Mouse (Mus musculus) kidney, postnatal 0 days (tissue): ENCODE results near the gene Trim7. TPM values are rescaled to one million over a fixed set of nuclear protein-coding genes. Genes with fewer than 3 reads are reported as not detected.

Source experiments
- ATAC-seq: fragments of 200-750 bp; cut with Nextera tagmentation; replicated peaks from 2 replicates; pipeline ENCODE4 v1.8.0; 2017; ENCODE audit warnings: low read depth, moderate number of reproducible peaks, moderate TSS enrichment, moderate library complexity; ENCODE audit not compliant: low FRiP score
- DNase-seq: peaks from one replicate; pipeline ENCODE4 v3.0.0-alpha.2; 2016; ENCODE audit warnings: low spot score
- H3K27ac ChIP-seq: fragments of 300-500 bp; sonication (generic); 2 replicates; pipeline ENCODE4 v1.5.1; 2014; ENCODE audit warnings: mild to moderate bottlenecking
- H3K27me3 ChIP-seq: fragments of 300-500 bp; sonication (generic); 2 replicates; pipeline ENCODE4 v1.6.1; 2014; ENCODE audit warnings: low read length, mixed read lengths; ENCODE audit not compliant: insufficient read depth
- H3K36me3 ChIP-seq: fragments of 300-500 bp; sonication (generic); 2 replicates; pipeline ENCODE4 v1.6.1; 2014; ENCODE audit warnings: low read length, mixed read lengths; ENCODE audit not compliant: insufficient read depth
- H3K4me1 ChIP-seq: fragments of 300-500 bp; sonication (generic); replicated peaks from 2 replicates; pipeline ENCODE4 v1.6.1; 2014; ENCODE audit warnings: antibody characterized with exemption, low read length, mixed read lengths; ENCODE audit not compliant: insufficient read depth
- H3K4me2 ChIP-seq: fragments of 300-500 bp; sonication (generic); 2 replicates; pipeline ENCODE4 v1.6.1; 2014; ENCODE audit warnings: mild to moderate bottlenecking, low read length, moderate library complexity, mixed read lengths
- H3K4me3 ChIP-seq: fragments of 300-500 bp; sonication (generic); replicated peaks from 2 replicates; pipeline ENCODE4 v1.5.1; 2014; ENCODE audit warnings: low read depth, low read length
- H3K9ac ChIP-seq: fragments of 300-500 bp; sonication (generic); 2 replicates; pipeline ENCODE4 v1.6.1; 2014; ENCODE audit warnings: low read depth, low read length
- H3K9me3 ChIP-seq: fragments of 300-500 bp; sonication (generic); replicated peaks from 2 replicates; pipeline ENCODE4 v1.6.1; 2016; ENCODE audit warnings: low read length, inconsistent platforms, mixed read lengths
- CTCF ChIP-seq: IDR thresholded peaks from 2 replicates; pipeline ENCODE4 v1.5.1; 2016; ENCODE audit warnings: antibody characterized with exemption, low read depth, mild to moderate bottlenecking, moderate library complexity
- WGBS: fragments of 180-500 bp; shearing (Covaris S2); extraction: QIAGEN DNeasy Blood & Tissue Kit; methylation state at CpG from one replicate; pipeline ENCODE4 v1.1.7; 2014; 5-methylcytosine and 5-hydroxymethylcytosine counted together
- polyA plus RNA-seq: library from polyadenylated mRNA; unstranded; fragments of >200 nt; fragmentation: Nextera tagmentation; extraction: Ambion mirVana; gene quantifications from 2 replicates; pipeline ENCODE4 v1.2.1, GENCODE M21; 2015

Gene Trim7
- polyA plus RNA-seq, 1 experiment from 2014 or later: 10.2 TPM

- Histone ChIP-seq H3K4me3 (no peak overlapping the region), H3K9ac (no peak overlapping the region), H3K36me3 (peaks cover 71% of the 10 kb centered on the region), H3K4me1 (no peaks in the 10 kb centered on the region), H3K27me3 (no peaks in the 10 kb centered on the region), H3K9me3 (no peaks in the 10 kb centered on the region), H3K4me2 (no peak overlapping the region), H3K27ac (0 out of 2 replicates have a peak overlapping the region, but pooled peaks have one; percentile 19)
- ATAC-seq: no peak
- no peak for TF ChIP-seq CTCF
- WGBS: 71% methylated on average over 16 of the region's 16 CpGs
- no peak for DNase-seq
Observed at GRCm38 (mm10) chr11:48808737-48809433, 17.1 kb upstream of the Trim7 start.

DNA sequence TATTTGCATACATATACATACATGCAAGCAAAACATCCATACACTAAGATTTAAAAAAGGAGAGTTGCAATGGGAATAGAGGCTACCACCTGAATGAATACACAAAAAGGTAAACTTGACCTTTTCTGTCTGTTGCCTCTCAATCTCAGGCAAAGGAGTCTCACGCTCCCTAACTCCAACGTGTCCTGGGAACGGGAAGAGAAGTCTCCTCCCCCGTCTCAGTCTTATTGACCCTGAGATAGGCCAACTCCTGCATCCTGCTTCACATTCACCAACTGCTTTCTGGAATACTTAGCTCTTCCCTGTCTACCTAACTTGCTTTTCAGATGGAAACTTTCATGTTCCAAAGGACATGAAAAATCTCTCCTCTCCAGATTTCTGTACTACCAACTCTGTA, 16.5 kb upstream of the Trim7 start:
- 35% methylated on average over 4 of the region's 4 CpGs for WGBS

GRCm38 (mm10) chr11:48810142-48810541, 15.8 kb upstream of the Trim7 start:
- H3K4me2 ChIP-seq: no peak overlapping the region
- no peak overlapping the region for H3K9ac ChIP-seq
- no peak overlapping the region for H3K27ac ChIP-seq
- ATAC-seq: no peak
- H3K4me3 ChIP-seq: no peak overlapping the region
- peaks cover 62% of the 10 kb centered on the region for H3K36me3 ChIP-seq
- no peaks in the 10 kb centered on the region for H3K9me3 ChIP-seq
- 74% methylated on average over 2 of the region's 2 CpGs for WGBS
- no peak for DNase-seq
- no peak for TF ChIP-seq CTCF
- no peaks in the 10 kb centered on the region for H3K27me3 ChIP-seq
- peaks cover 10% of the 10 kb centered on the region for H3K4me1 ChIP-seq

More for the DNA sequence above, 16.5 kb upstream of the Trim7 start:
- DNase-seq: no peak
- peaks cover 66% of the 10 kb centered on the region for H3K36me3 ChIP-seq
- no peaks in the 10 kb centered on the region for H3K9me3 ChIP-seq
- no peak overlapping the region for H3K9ac ChIP-seq
- H3K4me1 ChIP-seq: 0 out of 2 replicates have a peak, but pooled peaks cover 4% of the 10 kb centered on the region
- TF ChIP-seq CTCF: no peak
- ATAC-seq: no peak
- no peak overlapping the region for H3K4me2 ChIP-seq
- no peaks in the 10 kb centered on the region for H3K27me3 ChIP-seq
- no peak overlapping the region for H3K27ac ChIP-seq
- no peak overlapping the region for H3K4me3 ChIP-seq

DNA sequence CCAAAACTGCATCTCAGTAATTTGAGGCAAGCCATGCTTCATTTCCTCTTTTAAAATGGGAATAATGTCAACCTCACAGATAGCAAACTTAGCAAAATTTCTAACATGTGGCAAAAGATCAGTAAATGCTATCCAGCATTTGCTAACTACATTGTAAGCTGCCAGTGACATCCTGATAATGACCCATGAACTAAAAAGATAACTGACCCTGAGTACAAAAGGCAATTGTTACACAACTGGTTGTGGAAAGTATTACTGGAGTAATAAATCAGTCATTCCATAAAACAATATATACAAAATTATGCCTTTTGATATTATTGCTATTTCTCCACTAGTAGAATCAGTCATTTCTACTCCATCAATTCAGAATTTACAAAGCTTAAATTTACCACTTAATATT, 12.2 kb upstream of the Trim7 start:
- Histone ChIP-seq H3K27ac (no peak overlapping the region), H3K27me3 (no peaks in the 10 kb centered on the region), H3K9ac (no peak overlapping the region), H3K9me3 (no peaks in the 10 kb centered on the region), H3K36me3 (peaks cover 37% of the 10 kb centered on the region; the same call in 1 of the 2 replicates), H3K4me1 (peaks cover 18% of the 10 kb centered on the region), H3K4me3 (no peak overlapping the region), H3K4me2 (no peak overlapping the region)
- no peak for DNase-seq
- no peak for ATAC-seq
- no peak for TF ChIP-seq CTCF

DNA sequence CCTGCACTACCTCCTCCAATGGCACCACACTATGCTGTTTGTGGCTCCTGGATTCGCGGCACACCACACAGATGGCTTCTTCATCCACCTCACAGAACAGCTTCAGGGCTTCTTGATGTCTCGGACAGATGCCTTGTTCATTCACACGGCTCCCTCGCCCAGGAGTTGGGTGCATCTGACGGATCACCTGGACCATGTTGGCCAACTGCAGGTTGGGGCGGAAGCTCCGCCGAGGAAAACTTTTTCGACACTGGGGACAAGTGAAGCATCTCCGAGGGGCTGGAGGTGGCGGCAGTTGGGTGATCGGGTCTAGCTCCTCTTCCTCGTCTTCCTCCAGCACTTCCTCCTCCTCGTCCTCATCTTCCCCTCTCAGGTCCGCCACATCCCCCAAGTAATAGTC, 10.1 kb upstream of the Trim7 start:
- ATAC-seq (no peak), DNase-seq (no peak)
- TF ChIP-seq CTCF: no peak
- H3K4me3 ChIP-seq: peak overlapping the region; percentile 77
- WGBS: 65% methylated on average over 16 of the region's 16 CpGs
- peaks cover 18% of the 10 kb centered on the region for H3K4me1 ChIP-seq
- H3K36me3 ChIP-seq: peaks cover 22% of the 10 kb centered on the region; the same call in 1 of the 2 replicates
- no peaks in the 10 kb centered on the region for H3K9me3 ChIP-seq
- H3K4me2 ChIP-seq: peak overlapping the region; percentile 68
- H3K27ac ChIP-seq: no peak overlapping the region
- H3K9ac ChIP-seq: peak overlapping the region; percentile 93; the same call in 1 of the 2 replicates
- no peaks in the 10 kb centered on the region for H3K27me3 ChIP-seq

- peak overlapping the region; percentile 93 for H3K9ac ChIP-seq
- WGBS: 1% methylated on average over 18 of the region's 23 CpGs
- peak overlapping the region; percentile 77 for H3K4me3 ChIP-seq
- peak overlapping the region; percentile 68 for H3K4me2 ChIP-seq
- H3K4me1 ChIP-seq: peaks cover 18% of the 10 kb centered on the region
- DNase-seq (peak; percentile 71), ATAC-seq (peak; percentile 60)
- no peaks in the 10 kb centered on the region for H3K27me3 ChIP-seq
- peaks cover 18% of the 10 kb centered on the region; the same call in 1 of the 2 replicates for H3K36me3 ChIP-seq
- peak overlapping the region; percentile 96 for H3K27ac ChIP-seq
- no peak for TF ChIP-seq CTCF
- no peaks in the 10 kb centered on the region for H3K9me3 ChIP-seq
Observed at GRCm38 (mm10) chr11:48816281-48816781, 9.6 kb upstream of the Trim7 start.
